9 mouse cellular contexts compared by ENCODE assay signal in genomic region chr2:52860111-52860775, GRCm38 (mm10). TPM values are rescaled to one million over a fixed set of nuclear protein-coding genes. Genes with fewer than 3 reads are reported as not detected.
DNase-seq lines count a peak whose midpoint lies in the region; ATAC-seq and TF ChIP-seq lines count a peak whose summit lies in the region.
"Had no signal": no experiment of that assay in that cellular context is flagged by ENCODE, and none has a peak within 500 bp of the region (broad histone marks: within the 10 kb centered on the region; RNA-seq: fewer than 3 reads in every experiment).

No protein-coding gene starts in this region.

- no peaks in the 10 kb centered on the region for H3K79me2 ChIP-seq in CH12.LX (replicated peaks; ENCODE audit: control insufficient read depth, extremely low read depth, insufficient read depth, poor library complexity, severe bottlenecking)

- no peak for TF ChIP-seq POLR2A in CH12.LX (IDR thresholded peaks at IDR 0.05; ENCODE audit: low read depth, low read length)

- in situ Hi-C loops in CH12.LX (cut with MboI; ENCODE audit: low pct_ligation_motif_present, low pct_unique_long_range_greater_than_20kb, low sequenced_read_pairs): no loop called here

- no peak for ATAC-seq in forebrain, embryonic 16.5 days
- ATAC-seq in midbrain, embryonic 11.5 days (ENCODE audit: low FRiP score): no peak

- TF ChIP-seq RAD21 in CH12.LX (IDR thresholded peaks at IDR 0.05; ENCODE audit: low read depth, low read length): no peak

- peaks cover 0 to 24% of the 10 kb centered on the region in 2 experiments; a peak in 2 of 4 replicates for H3K4me1 ChIP-seq in CH12.LX (ENCODE audit: control insufficient read depth in 1 of 2, insufficient read depth in 2 of 2)
- H3K4me1 ChIP-seq in forebrain, embryonic 16.5 days (replicated peaks; ENCODE audit: control insufficient read depth, insufficient read depth, low read length): peaks cover 42% of the 10 kb centered on the region
- peaks cover 17% of the 10 kb centered on the region for H3K4me1 ChIP-seq in midbrain, embryonic 11.5 days (ENCODE audit: control insufficient read depth, insufficient read depth, low read length)

- H3K9me3 ChIP-seq in CH12.LX (replicated peaks; ENCODE audit: low read length): no peaks in the 10 kb centered on the region
- H3K9me3 ChIP-seq in forebrain, embryonic 16.5 days (ENCODE audit: control insufficient read depth, low read length): no peaks in the 10 kb centered on the region
- no peaks in the 10 kb centered on the region for H3K9me3 ChIP-seq in midbrain, embryonic 11.5 days (ENCODE audit: control insufficient read depth, low read length)

- H3K36me3 ChIP-seq in CH12.LX (replicated peaks in 1 of 2; ENCODE audit: control insufficient read depth in 1 of 2, insufficient read depth in 1 of 2, low read length in 1 of 2): no peaks in the 10 kb centered on the region
- H3K36me3 ChIP-seq in forebrain, embryonic 16.5 days (ENCODE audit: control insufficient read depth, insufficient read depth): no peaks in the 10 kb centered on the region
- no peaks in the 10 kb centered on the region for H3K36me3 ChIP-seq in midbrain, embryonic 11.5 days (ENCODE audit: control insufficient read depth, insufficient read depth, low read length)

- TF ChIP-seq CTCF in CH12.LX (conservative IDR thresholded peaks at IDR 0.05 in 1 of 2, IDR thresholded peaks at IDR 0.05 in 1 of 2; ENCODE audit: low read depth in 2 of 2, low read length in 2 of 2): no peak

- no peak overlapping the region for H3K9ac ChIP-seq in CH12.LX (ENCODE audit: insufficient read depth, low read depth)
- H3K9ac ChIP-seq in forebrain, embryonic 16.5 days (replicated peaks; ENCODE audit: low read depth, low read length): peak overlapping the region; percentile 39; the same call in 1 of the 2 replicates
- H3K9ac ChIP-seq in midbrain, embryonic 11.5 days (ENCODE audit: low read length): peak overlapping the region; percentile 16; the same call in 1 of the 2 replicates

- 9% methylated on average over 8 of the region's 8 CpGs for WGBS in forebrain, embryonic 16.5 days
- WGBS in midbrain, embryonic 11.5 days: 25% methylated on average over 8 of the region's 8 CpGs

- no peak for TF ChIP-seq EP300 in CH12.LX (IDR thresholded peaks at IDR 0.05; ENCODE audit: low read length)

- no peak overlapping the region for H3K27ac ChIP-seq in CH12.LX (ENCODE audit: insufficient read depth, low read depth)
- H3K27ac ChIP-seq in forebrain, embryonic 16.5 days (ENCODE audit: low read length): no peak overlapping the region
- H3K27ac ChIP-seq in midbrain, embryonic 11.5 days (ENCODE audit: low read depth, low read length): no peak overlapping the region

- peaks cover 26% of the 10 kb centered on the region for H3K27me3 ChIP-seq in CH12.LX (replicated peaks)
- no peaks in the 10 kb centered on the region; the same call in 1 of the 2 replicates for H3K27me3 ChIP-seq in forebrain, embryonic 16.5 days (replicated peaks; ENCODE audit: control insufficient read depth, insufficient read depth, low read length)
- no peaks in the 10 kb centered on the region for H3K27me3 ChIP-seq in midbrain, embryonic 11.5 days (ENCODE audit: control insufficient read depth, insufficient read depth, low read length)

- peak; percentile 32 for DNase-seq in cerebellum, adult 9-10 months
- no peak for DNase-seq in cerebellum, adult 11-12 months
- DNase-seq in CH12.LX (ENCODE audit: extremely low read depth): no peak
- peak; percentile 88 for DNase-seq in midbrain, embryonic 11.5 days (ENCODE audit: low spot score, missing footprints)
- DNase-seq in adrenal gland, postnatal 36 days: no peak
- no peak for DNase-seq in layer of hippocampus, postnatal 10 days (ENCODE audit: low spot score in 2 of 2)
- DNase-seq in testis, postnatal 10 days (ENCODE audit: low spot score): no peak
- DNase-seq: adrenal gland, adult 8-10 months had no signal

- dilution Hi-C loops in CH12.LX (cut with MboI; ENCODE audit: extremely low pct_ligation_motif_present, extremely low pct_unique_long_range_greater_than_20kb, low sequenced_read_pairs): no loop called here

- H3K4me2 ChIP-seq in CH12.LX (ENCODE audit: insufficient read depth, low read depth, poor library complexity, severe bottlenecking): peak overlapping the region; percentile 58
- H3K4me2 ChIP-seq in forebrain, embryonic 16.5 days (ENCODE audit: low read length): peak overlapping the region; percentile 77
- peak overlapping the region; percentile 79 for H3K4me2 ChIP-seq in midbrain, embryonic 11.5 days

- H3K4me3 ChIP-seq in CH12.LX (replicated peaks in 1 of 3; ENCODE audit: low read depth in 2 of 3, low read length in 2 of 3, poor library complexity in 1 of 3): no peak overlapping the region
- H3K4me3 ChIP-seq in forebrain, embryonic 16.5 days (replicated peaks; ENCODE audit: low read length): peak overlapping the region; percentile 100
- H3K4me3 ChIP-seq in midbrain, embryonic 11.5 days (ENCODE audit: low read depth, low read length): peak overlapping the region; percentile 95

TF ChIP-seq in CH12.LX, 34 proteins besides CTCF, POLR2A, EP300 and RAD21:
- TF ChIP-seq KAT2A (IDR thresholded peaks at IDR 0.05; ENCODE audit: insufficient replicate concordance, low read length) (no peak), TBP (conservative IDR thresholded peaks at IDR 0.05; ENCODE audit: low read depth, low read length) (no peak), HCFC1 (IDR thresholded peaks at IDR 0.05; ENCODE audit: low read depth, low read length) (no peak), ZMIZ1 (IDR thresholded peaks at IDR 0.05; ENCODE audit: low read depth, low read length) (no peak), NELFE (IDR thresholded peaks at IDR 0.05; ENCODE audit: low read depth, low read length) (no peak), UBTF (IDR thresholded peaks at IDR 0.05; ENCODE audit: low read depth, low read length) (no peak), JUN (IDR thresholded peaks at IDR 0.05; ENCODE audit: insufficient read depth, low read depth, low read length) (no peak), PAX5 (IDR thresholded peaks at IDR 0.05; ENCODE audit: low read length) (no peak), ZKSCAN1 (IDR thresholded peaks at IDR 0.05; ENCODE audit: borderline replicate concordance, low read depth, low read length) (no peak), JUND (conservative IDR thresholded peaks at IDR 0.05; ENCODE audit: low read depth, low read length) (no peak), GABPA (IDR thresholded peaks at IDR 0.05; ENCODE audit: insufficient replicate concordance, low read depth, low read length) (no peak), RCOR1 (conservative IDR thresholded peaks at IDR 0.05; ENCODE audit: low read depth, low read length) (no peak), MXI1 (IDR thresholded peaks at IDR 0.05; ENCODE audit: low read depth, low read length) (no peak), CHD2 (IDR thresholded peaks at IDR 0.05; ENCODE audit: low read length) (no peak), MYC (IDR thresholded peaks at IDR 0.05; ENCODE audit: low read depth, low read length) (no peak), TCF12 (IDR thresholded peaks at IDR 0.05; ENCODE audit: low read depth, low read length) (no peak), MEF2A (IDR thresholded peaks at IDR 0.05; ENCODE audit: borderline replicate concordance, low read depth, low read length) (no peak)

RNA-seq across cellular contexts. Expression of gene Fmnl2, which starts 2.6 kb away (rescaled TPM):
- total RNA-seq in CH12.LX (2012; rRNA removed) (0.42 and 0.59 TPM in 2 replicates), CH12.LX (2014; rRNA removed) (2.1 and 2.2 TPM in 2 replicates)
- 2.8 and 2.9 TPM in 2 replicates for polyA plus RNA-seq in CH12.LX (2012; ENCODE audit: insufficient read length, low read depth)
- 15.5 and 18.5 TPM in 2 replicates for polyA plus RNA-seq in forebrain, embryonic 16.5 days (2015; fragmentation: Nextera tagmentation; extraction: Ambion mirVana)
- 9.2 and 9.4 TPM in 2 replicates for polyA plus RNA-seq in midbrain, embryonic 11.5 days (2014; fragmentation: Nextera tagmentation; extraction: Ambion mirVana)
- total RNA-seq in adrenal gland, postnatal 36 days (2021): 10 to 100 TPM; 20.7 to 41.7 TPM
- total RNA-seq in layer of hippocampus, postnatal 10 days (2021): 10 to 100 TPM; 49.0 to 53.0 TPM

Comparison
In these comparisons a context has a peak if more than half of its experiments do, and no peak if none do; other contexts are left out.
1. DNase-seq: peak in cerebellum, adult 9-10 months (single experiment) and midbrain, embryonic 11.5 days (single experiment); none in cerebellum, adult 11-12 months (single experiment), CH12.LX (single experiment), adrenal gland, postnatal 36 days (0 of 2), layer of hippocampus, postnatal 10 days (0 of 2) and testis, postnatal 10 days (single experiment).
2. H3K4me3 ChIP-seq: peak in forebrain, embryonic 16.5 days (single experiment) and midbrain, embryonic 11.5 days (single experiment); none in CH12.LX (0 of 3).
3. RNA of gene Fmnl2, which starts 2.6 kb away (total RNA-seq): 49.0 to 53.0 TPM in layer of hippocampus, postnatal 10 days and 20.7 to 41.7 TPM in adrenal gland, postnatal 36 days; 0.42 to 2.2 TPM in CH12.LX; every median in the first group is over 4 times any median in the second.
4. Peak in every context shown above with its lines, with median percentiles within 50 percentile points of each other: H3K4me2 ChIP-seq.